Mouse (Mus musculus) forebrain, embryonic 14.5 days (tissue): ENCODE measurements around the gene Neurl1b. TPM values are rescaled to one million over a fixed set of nuclear protein-coding genes. Genes with fewer than 3 reads are reported as not detected.

Experiments
- ATAC-seq: fragments of 200-750 bp; cut with Nextera tagmentation; 2 replicates; pipeline ENCODE4 v1.8.0; 2017; ENCODE audit warnings: mild to moderate bottlenecking, moderate library complexity
- DNase-seq: peaks from one replicate; pipeline ENCODE4 v3.0.0-alpha.2; 2015; ENCODE audit warnings: low spot score
- H3K27ac ChIP-seq: fragments of 300-500 bp; sonication (generic); 2 replicates; pipeline ENCODE4 v1.5.1; 2014; ENCODE audit warnings: low read depth, mild to moderate bottlenecking, control low read depth, low read length, moderate library complexity
- H3K27me3 ChIP-seq: fragments of 300-500 bp; sonication (generic); replicated peaks from 2 replicates; pipeline ENCODE4 v1.6.1; 2014; ENCODE audit warnings: low read length, control low read depth, mixed read lengths; ENCODE audit not compliant: control insufficient read depth, insufficient read depth
- H3K36me3 ChIP-seq: fragments of 300-500 bp; sonication (generic); 2 replicates; pipeline ENCODE4 v1.6.1; 2014; ENCODE audit warnings: low read length, control low read depth; ENCODE audit not compliant: control insufficient read depth, insufficient read depth
- H3K4me1 ChIP-seq: fragments of 300-500 bp; sonication (generic); 2 replicates; pipeline ENCODE4 v1.6.1; 2014; ENCODE audit warnings: antibody characterized with exemption, low read length, control low read depth; ENCODE audit not compliant: control insufficient read depth, insufficient read depth
- H3K4me2 ChIP-seq: fragments of 300-500 bp; sonication (generic); 2 replicates; pipeline ENCODE4 v1.6.1; 2014; ENCODE audit warnings: mild to moderate bottlenecking, control low read depth, low read length
- H3K4me3 ChIP-seq: fragments of 300-500 bp; sonication (generic); 2 replicates; pipeline ENCODE4 v1.5.1; 2014; ENCODE audit warnings: low read depth, low read length, control low read depth
- H3K9ac ChIP-seq: fragments of 300-500 bp; sonication (generic); 2 replicates; pipeline ENCODE4 v1.6.1; 2014; ENCODE audit warnings: mild to moderate bottlenecking, low read length, control low read depth, moderate library complexity
- H3K9me3 ChIP-seq: fragments of 300-500 bp; sonication (generic); replicated peaks from 2 replicates; pipeline ENCODE4 v1.6.1; 2016; ENCODE audit warnings: low read length, control low read depth, mixed read lengths; ENCODE audit not compliant: control insufficient read depth
- WGBS: fragments of 180-500 bp; shearing (Covaris S2); extraction: QIAGEN DNeasy Blood & Tissue Kit; methylation state at CpG from one replicate; pipeline ENCODE4 v1.1.7; 2014; 5-methylcytosine and 5-hydroxymethylcytosine counted together
- polyA plus RNA-seq: library from polyadenylated mRNA; unstranded; fragments of >200 nt; fragmentation: Nextera tagmentation; extraction: Ambion mirVana; gene quantifications from 2 replicates; pipeline ENCODE4 v1.2.1, GENCODE M21; 2014

Neurl1b gene
- polyA plus RNA-seq, 1 experiment from 2014 or later, result 2.0 TPM

- WGBS, result 46% methylated on average over 7 of the region's 8 CpGs
These were observed 34.2 kb upstream of the Neurl1b start for GRCm38 (mm10) chr17:26380280-26380985.

GRCm38 (mm10) chr17:26380986-26381446, 33.6 kb upstream of the Neurl1b start:
- DNase-seq (peak; percentile 85), ATAC-seq (peak; percentile 83; the same call in 1 of the 2 replicates)
- H3K4me1 ChIP-seq, result peaks cover 5% of the 10 kb centered on the region; the same call in 1 of the 2 replicates
- H3K9ac ChIP-seq, result no peak overlapping the region
- H3K9me3 ChIP-seq, result no peaks in the 10 kb centered on the region
- H3K27me3 ChIP-seq, result no peaks in the 10 kb centered on the region
- no peak overlapping the region for H3K4me3 ChIP-seq
- no peaks in the 10 kb centered on the region for H3K36me3 ChIP-seq
- peak overlapping the region; percentile 84 for H3K27ac ChIP-seq
- peak overlapping the region; percentile 38 for H3K4me2 ChIP-seq
- 41% methylated on average over 4 of the region's 4 CpGs for WGBS

More at GRCm38 (mm10) chr17:26380280-26380985, 34.2 kb upstream of the Neurl1b start:
- peak overlapping the region; percentile 38 for H3K4me2 ChIP-seq
- no peaks in the 10 kb centered on the region for H3K27me3 ChIP-seq
- H3K27ac ChIP-seq, result peak overlapping the region; percentile 88
- H3K9ac ChIP-seq, result no peak overlapping the region
- no peaks in the 10 kb centered on the region for H3K9me3 ChIP-seq
- peak; percentile 51 for ATAC-seq
- DNase-seq, result no peak
- H3K4me3 ChIP-seq, result no peak overlapping the region
- no peaks in the 10 kb centered on the region for H3K36me3 ChIP-seq
- peaks cover 5% of the 10 kb centered on the region; the same call in 1 of the 2 replicates for H3K4me1 ChIP-seq

GRCm38 (mm10) chr17:26381613-26382012, 33.0 kb upstream of the Neurl1b start:
- H3K27ac ChIP-seq, result peak overlapping the region; percentile 84
- H3K4me1 ChIP-seq, result peaks cover 5% of the 10 kb centered on the region; the same call in 1 of the 2 replicates
- no peak overlapping the region for H3K4me2 ChIP-seq
- no peaks in the 10 kb centered on the region for H3K36me3 ChIP-seq
- H3K9ac ChIP-seq, result no peak overlapping the region
- H3K4me3 ChIP-seq, result no peak overlapping the region
- DNase-seq, result no peak
- ATAC-seq, result no peak
- 63% methylated on average over 5 of the region's 5 CpGs for WGBS
- H3K27me3 ChIP-seq, result no peaks in the 10 kb centered on the region
- no peaks in the 10 kb centered on the region for H3K9me3 ChIP-seq

GRCm38 (mm10) chr17:26382176-26382575, 32.5 kb upstream of the Neurl1b start:
- H3K36me3 ChIP-seq, result no peaks in the 10 kb centered on the region
- ATAC-seq, result no peak
- no peak overlapping the region for H3K9ac ChIP-seq
- WGBS, result 89% methylated on average over 3 of the region's 3 CpGs
- H3K27ac ChIP-seq, result 0 out of 2 replicates have a peak overlapping the region, but pooled peaks have one; percentile 84
- H3K4me3 ChIP-seq, result no peak overlapping the region
- peaks cover 5% of the 10 kb centered on the region; the same call in 1 of the 2 replicates for H3K4me1 ChIP-seq
- no peak overlapping the region for H3K4me2 ChIP-seq
- H3K27me3 ChIP-seq, result no peaks in the 10 kb centered on the region
- H3K9me3 ChIP-seq, result no peaks in the 10 kb centered on the region
- no peak for DNase-seq

- Histone ChIP-seq H3K4me2 (no peak overlapping the region), H3K27ac (no peak overlapping the region)
- no peak for DNase-seq
These were observed 31.9 kb upstream of the Neurl1b start for GRCm38 (mm10) chr17:26382687-26383086.

GRCm38 (mm10) chr17:26384111-26384510, 30.5 kb upstream of the Neurl1b start:
- Histone ChIP-seq H3K36me3 (no peaks in the 10 kb centered on the region), H3K9me3 (no peaks in the 10 kb centered on the region), H3K27me3 (no peaks in the 10 kb centered on the region), H3K4me3 (no peak overlapping the region), H3K4me1 (peaks cover 5% of the 10 kb centered on the region; the same call in 1 of the 2 replicates), H3K9ac (no peak overlapping the region), H3K27ac (no peak overlapping the region), H3K4me2 (no peak overlapping the region)
- ATAC-seq (no peak), DNase-seq (no peak)
- WGBS, result 93% methylated on average over 3 of the region's 3 CpGs

More at GRCm38 (mm10) chr17:26382687-26383086, 31.9 kb upstream of the Neurl1b start:
- no peak overlapping the region for H3K9ac ChIP-seq
- peaks cover 5% of the 10 kb centered on the region; the same call in 1 of the 2 replicates for H3K4me1 ChIP-seq
- no peak overlapping the region for H3K4me3 ChIP-seq
- no peaks in the 10 kb centered on the region for H3K27me3 ChIP-seq
- WGBS, result 75% methylated on average over 5 of the region's 5 CpGs
- H3K9me3 ChIP-seq, result no peaks in the 10 kb centered on the region
- ATAC-seq, result no peak
- no peaks in the 10 kb centered on the region for H3K36me3 ChIP-seq

- ATAC-seq, result no peak
- H3K4me2 ChIP-seq, result no peak overlapping the region
- H3K4me1 ChIP-seq, result peaks cover 5% of the 10 kb centered on the region; the same call in 1 of the 2 replicates
- H3K9me3 ChIP-seq, result no peaks in the 10 kb centered on the region
- no peak overlapping the region for H3K27ac ChIP-seq
- no peak overlapping the region for H3K4me3 ChIP-seq
- H3K27me3 ChIP-seq, result no peaks in the 10 kb centered on the region
- DNase-seq, result no peak
- H3K36me3 ChIP-seq, result no peaks in the 10 kb centered on the region
- WGBS, result 90% methylated on average over 11 of the region's 11 CpGs
- no peak overlapping the region for H3K9ac ChIP-seq
These were observed 29.1 kb upstream of the Neurl1b start for GRCm38 (mm10) chr17:26385252-26386130.

GRCm38 (mm10) chr17:26386131-26386481, 28.5 kb upstream of the Neurl1b start:
- ATAC-seq, result no peak
- WGBS, result 95% methylated on average over 3 of the region's 3 CpGs

More at GRCm38 (mm10) chr17:26386131-26386481, 28.5 kb upstream of the Neurl1b start:
- no peak overlapping the region for H3K4me3 ChIP-seq
- no peak overlapping the region for H3K27ac ChIP-seq
- DNase-seq, result no peak
- no peak overlapping the region for H3K9ac ChIP-seq
- H3K4me1 ChIP-seq, result no peaks in the 10 kb centered on the region; the same call in 1 of the 2 replicates
- no peaks in the 10 kb centered on the region for H3K9me3 ChIP-seq
- H3K36me3 ChIP-seq, result no peaks in the 10 kb centered on the region
- H3K4me2 ChIP-seq, result no peak overlapping the region
- no peaks in the 10 kb centered on the region for H3K27me3 ChIP-seq
